14 mouse cellular contexts compared by ENCODE assay signal in the genomic region with DNA sequence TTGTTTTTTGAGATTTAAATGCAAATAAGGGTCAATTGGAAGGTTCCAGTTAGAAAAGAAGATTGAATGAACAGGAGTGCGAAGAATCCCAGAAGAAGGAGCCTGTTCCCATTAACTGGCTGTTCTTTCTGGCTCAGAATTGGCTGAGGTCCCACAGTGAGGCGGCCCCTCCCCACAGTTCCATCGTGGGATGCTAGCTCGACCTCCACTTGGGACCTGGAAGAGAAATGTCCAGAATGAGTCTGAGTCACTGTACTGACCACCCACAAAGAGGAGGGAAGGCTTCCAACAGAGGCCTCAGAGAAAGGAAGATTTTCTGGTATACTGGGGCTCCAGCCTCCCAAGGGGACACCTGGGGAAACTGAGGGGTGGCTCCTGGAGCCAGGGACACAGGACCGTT.
"Had no signal": no experiment of that assay in that cellular context is flagged by ENCODE, and none has a peak within 500 bp of the region (broad histone marks: within the 10 kb centered on the region; RNA-seq: fewer than 3 reads in every experiment).

No protein-coding gene starts in this region.

- H3K27ac ChIP-seq: left cerebral cortex, adult 2 months; limb, embryonic 10.5 days; liver, embryonic 15.5 days; macrophage; midbrain, embryonic 15.5 days; neural tube, embryonic 13.5 days had no signal

- H3K27me3 ChIP-seq: liver, embryonic 15.5 days; midbrain, embryonic 15.5 days; neural tube, embryonic 13.5 days had no signal

- H3K9ac ChIP-seq: liver, embryonic 15.5 days; midbrain, embryonic 15.5 days; neural tube, embryonic 13.5 days had no signal

- ATAC-seq: inflammation-experienced regulatory T-cells, adult 6 months; midbrain, embryonic 15.5 days had no signal

- H3K4me3 ChIP-seq: left cerebral cortex, adult 2 months; limb, embryonic 10.5 days; liver, embryonic 15.5 days; megakaryocyte, embryonic 14.5 days; midbrain, embryonic 15.5 days; neural tube, embryonic 13.5 days had no signal

- H3K9me3 ChIP-seq: limb, embryonic 10.5 days; liver, embryonic 15.5 days; midbrain, embryonic 15.5 days; neural tube, embryonic 13.5 days had no signal

- H3K4me2 ChIP-seq: liver, embryonic 11.5 days; liver, embryonic 15.5 days; midbrain, embryonic 11.5 days; midbrain, embryonic 15.5 days; neural tube, embryonic 13.5 days had no signal

- H3K36me3 ChIP-seq: limb, embryonic 10.5 days; liver, embryonic 15.5 days; midbrain, embryonic 15.5 days; neural tube, embryonic 13.5 days had no signal

- DNase-seq: kidney, adult 11 months; kidney, postnatal 14 days; right cerebral cortex, postnatal 4 days; spleen, adult 18-20 months had no signal

- H3K4me1 ChIP-seq: midbrain, embryonic 15.5 days had no signal
